In the genomic region with DNA sequence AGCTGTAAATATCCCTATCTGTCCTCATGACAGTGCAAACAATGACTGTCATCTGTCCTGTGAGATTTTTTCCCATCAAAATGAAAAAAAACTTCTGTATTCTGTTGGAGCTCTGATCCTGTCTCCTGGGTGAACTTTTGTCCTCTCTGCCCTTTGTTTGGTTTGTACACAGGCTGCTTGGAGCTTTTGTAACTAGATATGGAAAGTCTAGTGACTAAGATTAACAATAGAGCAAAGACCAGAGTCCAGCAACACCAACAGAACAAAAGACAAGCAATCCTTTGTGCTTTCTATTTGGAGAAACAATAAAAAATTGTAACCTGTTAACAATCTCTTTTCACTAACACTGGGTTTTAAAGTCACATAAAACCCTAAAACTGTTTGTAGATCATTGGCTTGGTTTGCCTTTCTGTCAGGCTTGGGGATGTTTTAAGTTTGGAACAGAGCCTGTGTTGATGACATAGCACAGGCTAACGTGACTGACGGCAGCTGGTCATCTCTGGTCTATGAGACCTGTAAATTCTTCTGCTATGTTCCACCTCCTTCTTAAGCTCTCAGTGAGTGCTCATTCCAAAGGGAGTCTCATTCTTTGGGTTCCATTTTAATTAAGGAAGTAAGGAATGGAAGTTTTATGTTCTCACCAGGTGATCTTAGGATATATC, we compare ENCODE assay signal across 22 mouse cellular contexts.
A peak's percentile ranks its signal among the peaks of the same experiment; 100 is the strongest.
DNase-seq lines count a peak whose midpoint lies in the region; ATAC-seq and TF ChIP-seq lines count a peak whose summit lies in the region.
"Had no signal": no experiment of that assay in that cellular context is flagged by ENCODE, and none has a peak within 500 bp of the region (broad histone marks: within the 10 kb centered on the region; RNA-seq: fewer than 3 reads in every experiment).

No protein-coding gene starts in this region.

- no peak for TF ChIP-seq POLR2A in cortical plate, adult 2 months (IDR thresholded peaks at IDR 0.05; ENCODE audit: extremely low read depth, insufficient read depth, low read length)

- 38% methylated on average over 2 of the region's 2 CpGs for WGBS in lung, embryonic 15.5 days

- no peaks in the 10 kb centered on the region for H3K27me3 ChIP-seq in lung, embryonic 15.5 days
- H3K27me3 ChIP-seq: heart, embryonic 15.5 days; limb, embryonic 13.5 days; neural tube, embryonic 15.5 days had no signal

- peaks cover 18% of the 10 kb centered on the region for H3K4me1 ChIP-seq in lung, embryonic 15.5 days
- H3K4me1 ChIP-seq in cortical plate, adult 2 months (ENCODE audit: control insufficient read depth, insufficient read depth, low read length): no peaks in the 10 kb centered on the region
- H3K4me1 ChIP-seq: heart, embryonic 15.5 days; limb, embryonic 13.5 days; neural tube, embryonic 15.5 days had no signal

- H3K4me2 ChIP-seq in lung, embryonic 15.5 days: no peak overlapping the region
- H3K4me2 ChIP-seq: heart, embryonic 15.5 days; limb, embryonic 13.5 days; neural tube, embryonic 15.5 days had no signal

- H3K9me3 ChIP-seq in lung, embryonic 15.5 days: no peaks in the 10 kb centered on the region
- H3K9me3 ChIP-seq: embryonic facial prominence, embryonic 10.5 days; heart, embryonic 15.5 days; limb, embryonic 13.5 days; neural tube, embryonic 15.5 days had no signal

- no peak for TF ChIP-seq CTCF in layer of hippocampus, adult 2 months (conservative IDR thresholded peaks at IDR 0.05)
- no peak for TF ChIP-seq CTCF in cortical plate, adult 2 months (IDR thresholded peaks at IDR 0.05; ENCODE audit: extremely low read depth, insufficient read depth, low read length)

- H3K36me3 ChIP-seq in lung, embryonic 15.5 days: no peaks in the 10 kb centered on the region
- H3K36me3 ChIP-seq: embryonic facial prominence, embryonic 10.5 days; heart, embryonic 15.5 days; limb, embryonic 13.5 days; neural tube, embryonic 15.5 days had no signal

- no peak overlapping the region for H3K4me3 ChIP-seq in layer of hippocampus, adult 2 months
- H3K4me3 ChIP-seq in lung, embryonic 15.5 days: no peak overlapping the region
- H3K4me3 ChIP-seq in cortical plate, adult 2 months (ENCODE audit: insufficient read depth, low read length): no peak overlapping the region
- H3K4me3 ChIP-seq: embryonic facial prominence, embryonic 10.5 days; heart, embryonic 15.5 days; limb, embryonic 13.5 days; myocyte; neural tube, embryonic 15.5 days had no signal

- peak; percentile 78; the same call in 1 of the 2 replicates for ATAC-seq in lung, embryonic 15.5 days (ENCODE audit: borderline replicate concordance, extremely low read depth, low FRiP score, low TSS enrichment)
- ATAC-seq: hindbrain, embryonic 16.5 days had no signal

- peak overlapping the region; percentile 79 for H3K27ac ChIP-seq in layer of hippocampus, adult 2 months
- H3K27ac ChIP-seq in lung, embryonic 15.5 days: peak overlapping the region; percentile 16
- peak overlapping the region; percentile 77 for H3K27ac ChIP-seq in cortical plate, adult 2 months (ENCODE audit: insufficient read depth, low read length)
- H3K27ac ChIP-seq: embryonic facial prominence, embryonic 10.5 days; heart, embryonic 15.5 days; limb, embryonic 13.5 days; neural tube, embryonic 15.5 days had no signal

- DNase-seq in layer of hippocampus, adult 2 months (ENCODE audit: low spot score in 2 of 2): peak in 1 of 2 experiments; percentile 11
- no peak for DNase-seq in layer of hippocampus, adult 11-12 months (ENCODE audit: low spot score)
- DNase-seq in lung, postnatal 14 days: no peak
- DNase-seq in neural tube, embryonic 10.5 days (ENCODE audit: extremely low spot score, low spot score): no peak
- DNase-seq in gastrocnemius, adult 18-20 months (ENCODE audit: low spot score): no peak
- DNase-seq: adrenal gland, adult 2 months; B cell, adult 2 months; cerebellum, postnatal 25 days; gastrocnemius, postnatal 25 days; heart, postnatal 4 days; kidney, adult 11 months; midbrain, embryonic 14.5 days; spleen, adult 18-20 months; thymus, postnatal 36 days had no signal

- H3K9ac ChIP-seq in lung, embryonic 15.5 days: no peak overlapping the region
- H3K9ac ChIP-seq: heart, embryonic 15.5 days; limb, embryonic 13.5 days; neural tube, embryonic 15.5 days had no signal

Comparison
In these comparisons a context has a peak if more than half of its experiments do, and no peak if none do; other contexts are left out.
1. H3K27ac ChIP-seq: peak in every context shown above with its lines; median percentile 79 in layer of hippocampus, adult 2 months; 77 in cortical plate, adult 2 months; 16 in lung, embryonic 15.5 days.